Mouse (Mus musculus) left cerebral cortex, adult 8-10 months (tissue): Measurements from ENCODE around the gene Sf1. TPM values are rescaled to one million over a fixed set of nuclear protein-coding genes. Genes with fewer than 3 reads are reported as not detected.

ENCODE experiments used
- DNase-seq, 2 experiments: peaks; one replicate each; pipeline ENCODE4 v3.0.0; 2022; ENCODE audit warnings: low spot score in 2 of 2
- total RNA-seq, 4 experiments: library from RNA; stranded (reverse); gene quantifications; 2 replicates each; pipeline ENCODE4 v1.2.4; 2022

Gene Sf1
- total RNA-seq, result 100 to 1,000 TPM; 164 to 203 (median 187) TPM

DNA sequence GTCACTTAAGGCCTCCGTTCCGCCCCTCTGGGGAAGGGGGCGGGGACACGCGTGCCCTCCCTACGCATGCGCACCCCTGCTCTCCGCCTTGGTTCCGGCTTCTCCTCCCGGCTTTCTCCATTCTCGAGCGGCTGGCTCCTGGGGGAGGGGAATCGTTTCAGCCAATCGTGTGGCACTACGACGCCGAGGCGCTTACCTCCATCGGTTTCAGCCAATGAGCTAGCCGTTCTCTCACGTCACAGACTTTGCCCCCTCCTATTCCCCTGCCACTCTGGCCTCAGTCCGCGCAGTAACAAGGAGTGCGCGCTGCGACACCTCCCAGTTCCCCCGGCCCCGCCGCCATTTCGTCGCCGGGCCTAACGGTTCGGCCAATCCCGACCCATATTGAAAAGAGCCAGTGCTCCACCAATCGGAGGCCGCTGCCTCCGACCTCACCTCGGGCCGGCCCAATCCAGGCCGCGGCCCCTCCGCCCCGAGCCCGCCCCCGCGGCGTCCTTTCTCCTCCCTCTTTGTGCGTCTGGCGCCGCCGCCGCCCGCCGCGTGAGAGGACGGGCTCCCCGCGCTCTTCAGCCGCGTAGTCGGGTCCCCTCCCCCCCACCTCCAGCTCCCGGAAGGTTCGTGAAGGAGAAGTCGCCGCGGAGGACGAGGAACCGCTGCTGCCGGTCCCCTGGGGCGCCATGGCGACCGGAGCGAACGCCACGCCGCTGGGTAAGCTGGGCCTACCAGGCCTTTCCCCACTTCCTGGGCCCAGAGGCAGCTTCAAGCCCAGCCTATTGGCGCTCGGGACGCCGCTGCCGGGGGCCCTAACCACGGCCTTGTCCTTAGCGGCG is at the start of gene Sf1:
Sf1 (plus strand) TSS at position 280 of the 830 bp plus-strand sequence.
- DNase-seq, result peak; percentile 95 to 100

DNA sequence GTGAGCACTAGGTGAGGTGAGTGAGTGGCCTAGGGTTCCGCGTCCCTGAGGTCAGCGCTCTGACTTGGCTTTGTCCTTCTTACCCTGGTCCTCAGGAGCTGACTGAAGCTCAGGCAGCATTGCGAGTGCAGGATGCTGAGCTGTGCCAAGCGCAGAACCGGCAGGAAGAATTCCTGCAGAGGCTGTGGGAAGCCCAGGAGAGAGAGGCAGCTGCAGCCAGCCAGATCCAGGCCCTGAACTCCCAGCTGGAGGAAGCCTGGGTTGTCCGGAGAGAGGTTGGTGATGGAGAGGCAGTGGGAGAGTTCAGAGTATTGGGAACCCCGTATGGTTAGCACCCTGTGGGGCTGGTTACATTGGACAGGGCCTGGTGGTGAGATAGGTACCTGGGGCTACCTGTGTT is 49.7 kb upstream of the Sf1 start:
- DNase-seq, result no peak

DNA sequence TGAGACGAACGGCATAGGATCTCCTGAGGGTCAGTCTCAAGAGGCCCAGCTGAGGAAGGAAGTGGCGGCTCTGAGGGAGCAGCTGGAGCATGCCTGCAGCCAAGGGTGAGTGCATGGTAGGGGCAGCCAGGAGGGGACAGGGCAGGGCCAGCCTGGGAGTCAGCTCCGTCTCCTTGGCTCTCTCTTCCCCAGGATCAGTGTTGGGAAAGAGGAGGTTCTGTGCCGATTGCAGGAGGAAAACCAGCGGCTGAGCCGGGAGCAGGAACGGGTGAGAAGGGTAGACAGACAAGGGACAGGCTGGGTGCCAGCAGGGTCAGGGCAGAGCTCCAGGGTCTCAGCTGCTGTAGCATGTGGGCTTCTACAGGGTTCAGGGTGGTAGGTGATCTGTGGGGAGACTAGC is 49.0 kb upstream of the Sf1 start:
- no peak for DNase-seq

DNA sequence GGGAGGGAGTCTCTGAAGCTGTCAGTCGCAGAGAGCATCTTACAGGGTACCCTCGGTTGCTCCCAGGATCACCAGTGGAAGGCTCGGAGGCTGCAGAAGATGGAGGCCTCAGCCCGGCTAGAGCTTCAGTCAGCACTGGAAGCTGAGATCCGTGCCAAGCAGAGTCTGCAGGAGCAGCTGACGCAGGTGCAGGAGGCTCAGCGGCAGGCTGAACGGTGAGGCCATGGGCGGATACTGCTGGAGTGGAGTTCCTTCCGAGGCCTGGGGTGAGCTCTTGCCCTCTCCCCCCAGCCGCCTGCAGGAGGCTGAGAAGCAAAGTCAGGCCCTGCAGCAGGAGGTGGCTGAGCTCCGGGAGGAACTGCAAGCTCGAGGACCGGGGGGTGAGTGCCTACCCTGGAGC is 47.9 kb upstream of the Sf1 start:
- no peak for DNase-seq

DNA sequence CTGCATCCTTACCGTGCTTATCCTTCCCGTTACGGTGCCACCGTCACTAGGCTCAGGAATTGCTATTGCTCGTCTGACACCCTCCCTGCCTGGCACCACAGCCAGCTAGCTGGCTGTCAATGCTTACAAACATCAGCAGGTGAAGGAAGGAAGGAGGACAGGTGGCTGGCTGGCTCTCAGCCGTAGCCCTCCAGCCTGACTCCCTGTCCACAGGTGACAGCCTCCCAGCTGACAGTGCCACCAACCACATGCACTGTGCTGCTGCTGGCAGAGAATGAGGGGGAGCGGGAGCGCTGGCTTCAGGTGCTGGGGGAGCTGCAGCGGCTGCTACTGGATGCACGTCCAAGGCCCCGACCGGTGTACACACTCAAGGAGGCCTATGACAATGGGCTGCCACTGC is 45.3 kb upstream of the Sf1 start:
- no peak for DNase-seq

DNA sequence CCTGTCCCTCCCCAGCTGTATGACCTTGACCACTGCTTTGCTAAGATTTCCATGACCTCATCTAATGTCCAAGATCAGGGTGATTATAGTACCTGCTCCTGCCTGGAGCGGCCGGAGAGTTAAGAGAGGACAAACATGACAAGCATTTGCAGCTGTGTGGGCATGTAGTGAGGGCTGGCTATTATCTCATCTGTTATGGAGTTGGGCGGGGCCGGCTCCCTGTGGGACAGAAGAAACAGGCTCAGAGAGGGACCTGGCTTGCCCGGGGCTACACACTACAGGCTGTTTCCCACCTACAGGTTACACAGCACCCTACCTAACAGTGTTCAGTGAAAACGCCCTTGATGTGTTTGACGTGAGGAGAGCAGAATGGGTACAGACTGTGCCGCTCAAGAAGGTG is 42.1 kb upstream of the Sf1 start:
- no peak for DNase-seq

DNA sequence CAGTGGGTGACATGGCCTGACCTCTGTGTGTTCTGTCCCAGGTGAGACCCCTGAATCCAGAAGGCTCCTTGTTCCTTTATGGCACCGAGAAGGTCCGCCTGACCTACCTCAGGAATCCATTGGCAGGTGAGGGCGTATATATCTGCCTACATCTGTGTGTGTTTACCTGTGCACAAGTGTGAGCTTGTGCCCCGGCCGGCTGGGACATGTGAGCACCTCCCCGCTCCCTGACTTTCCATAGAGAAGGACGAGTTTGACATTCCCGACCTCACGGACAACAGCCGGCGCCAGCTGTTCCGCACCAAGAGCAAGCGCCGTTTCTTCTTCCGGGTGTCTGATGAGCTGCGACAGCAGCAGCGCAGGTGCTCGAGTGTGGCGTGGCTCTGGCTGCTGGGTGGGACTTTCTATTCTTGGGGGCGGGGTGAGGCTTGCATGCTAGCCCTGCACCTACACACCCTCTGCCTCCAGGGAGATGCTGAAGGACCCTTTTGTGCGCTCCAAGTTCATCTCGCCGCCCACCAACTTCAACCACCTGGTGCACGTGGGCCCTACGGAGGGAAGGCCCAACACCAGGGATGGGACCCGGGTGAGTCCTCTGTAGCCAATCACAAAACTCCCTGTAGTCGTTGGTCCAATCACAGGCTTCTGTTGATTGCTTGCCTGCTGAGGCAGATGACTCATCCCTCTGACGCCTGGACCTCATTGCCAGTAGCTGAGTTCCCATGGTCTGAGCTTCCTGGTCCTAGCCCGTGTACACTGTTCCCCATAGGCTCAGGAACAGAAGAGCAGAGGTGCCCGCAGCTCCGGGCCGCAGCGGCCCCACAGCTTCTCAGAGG is 41.5 kb upstream of the Sf1 start:
- DNase-seq, result no peak

DNA sequence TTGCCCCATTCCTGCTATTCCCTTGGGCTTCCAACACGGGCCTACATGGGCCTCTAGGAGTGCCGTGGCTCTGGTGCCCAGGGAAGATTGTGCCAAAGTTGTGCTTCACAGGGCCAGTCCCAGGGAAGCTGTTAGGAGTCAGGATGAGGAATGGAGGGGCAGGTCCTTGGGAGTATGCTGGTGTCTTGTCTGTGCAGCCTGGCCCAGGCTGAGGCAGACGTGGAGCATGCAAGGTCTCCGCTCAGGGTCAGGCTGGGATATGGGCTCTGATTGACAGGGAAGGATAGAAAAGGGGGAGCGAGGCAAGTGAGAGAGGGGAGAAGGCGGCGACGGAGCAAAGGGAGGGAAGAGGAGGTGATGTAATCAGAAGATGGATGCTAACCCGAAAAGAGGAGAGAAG is 38.7 kb upstream of the Sf1 start:
- DNase-seq, result no peak

DNA sequence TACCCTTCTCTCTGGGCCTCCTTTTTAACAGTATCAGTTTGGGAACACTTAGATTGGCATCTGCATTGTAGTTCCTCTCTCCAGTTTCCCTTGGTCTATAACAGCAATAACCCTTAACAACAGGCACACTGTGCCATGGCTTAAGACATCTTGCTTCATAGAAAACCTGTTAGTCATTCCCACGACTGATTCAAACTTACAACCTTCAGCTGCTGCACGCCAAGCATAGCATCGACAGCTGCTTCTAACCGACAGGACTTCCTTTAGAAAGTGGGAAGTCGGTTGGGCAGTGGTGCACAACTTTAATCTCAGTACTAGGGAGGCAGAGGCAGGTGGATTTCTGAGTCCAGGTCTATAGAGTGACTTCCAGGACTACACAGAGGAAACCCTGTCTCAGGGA is 32.3 kb upstream of the Sf1 start:
- no peak for DNase-seq

DNA sequence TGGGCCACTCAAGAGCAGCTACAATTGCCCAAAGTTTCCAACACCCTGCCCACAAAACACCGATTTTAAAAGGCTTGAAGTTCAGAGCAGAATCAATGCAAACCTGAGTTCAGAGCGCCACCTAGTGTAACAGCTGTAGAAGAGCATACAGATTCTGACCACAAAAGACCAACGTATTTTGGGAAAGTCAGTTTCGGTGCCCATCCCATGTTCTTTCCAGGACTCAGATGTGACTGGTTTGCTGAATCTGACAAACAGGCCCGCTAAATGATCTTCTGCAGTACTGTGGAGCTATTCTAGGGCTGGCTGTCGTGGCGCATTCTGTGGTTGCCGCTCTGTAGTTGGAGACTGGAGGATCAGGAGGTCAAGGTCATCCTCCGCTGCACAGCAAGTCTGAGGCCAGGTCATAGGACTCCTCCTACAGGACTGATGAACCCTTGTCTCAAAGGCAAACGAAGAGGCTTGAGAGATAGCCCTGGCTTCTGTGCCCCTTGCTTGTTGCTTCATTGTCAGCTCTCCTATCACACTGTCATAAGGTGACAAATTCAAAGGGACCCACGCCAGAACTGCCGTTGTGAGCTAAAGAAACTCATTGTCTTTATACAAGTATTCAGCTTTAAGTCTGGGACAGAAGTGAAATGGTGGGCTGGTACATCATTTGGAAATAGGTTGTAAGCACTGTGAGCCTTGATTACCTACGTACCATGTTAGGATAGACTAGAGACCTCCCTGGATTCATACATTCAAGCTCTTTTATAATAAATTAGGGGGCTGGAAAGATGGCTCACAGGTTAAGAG is 31.6 kb upstream of the Sf1 start:
- no peak for DNase-seq

DNA sequence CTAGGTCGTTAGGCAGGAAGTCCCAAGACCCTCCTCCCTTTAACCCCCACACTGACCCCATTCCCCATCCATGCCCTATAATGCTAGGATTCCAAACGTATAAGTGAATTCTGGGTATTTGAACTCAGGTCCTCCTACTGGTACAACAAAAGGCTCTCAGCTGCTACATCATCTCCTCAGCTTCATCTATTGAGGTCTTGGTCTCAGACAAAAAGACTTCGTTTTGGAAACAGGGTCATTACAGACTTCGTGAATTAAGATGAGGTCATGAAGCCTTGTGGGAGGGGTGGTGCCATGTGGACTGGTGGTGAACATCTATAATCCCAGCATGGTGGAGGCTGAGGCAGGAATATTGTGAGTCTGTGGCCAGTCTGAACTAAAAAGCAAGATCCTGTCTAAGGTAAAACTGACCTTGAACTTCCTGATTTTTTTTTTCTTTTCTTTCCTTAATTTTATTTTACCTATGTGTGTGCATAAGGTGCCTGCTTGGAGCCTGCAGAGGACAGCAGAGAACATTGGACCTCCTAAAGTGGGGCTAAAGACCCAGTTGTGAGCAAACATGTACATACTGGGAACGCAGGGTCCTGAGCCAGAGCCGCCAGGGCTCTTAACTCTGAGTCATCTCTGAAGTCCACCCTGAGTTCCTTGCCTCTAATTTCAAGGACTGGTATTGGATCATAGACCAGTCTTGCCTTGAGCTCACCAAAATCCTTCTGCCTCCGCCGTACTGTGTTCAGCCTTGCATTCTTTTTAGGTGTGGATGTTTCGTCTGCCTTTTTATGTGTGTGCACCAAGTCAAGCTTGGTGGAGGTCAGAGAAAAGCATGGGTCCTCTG is 29.5 kb upstream of the Sf1 start:
- DNase-seq, result no peak

DNA sequence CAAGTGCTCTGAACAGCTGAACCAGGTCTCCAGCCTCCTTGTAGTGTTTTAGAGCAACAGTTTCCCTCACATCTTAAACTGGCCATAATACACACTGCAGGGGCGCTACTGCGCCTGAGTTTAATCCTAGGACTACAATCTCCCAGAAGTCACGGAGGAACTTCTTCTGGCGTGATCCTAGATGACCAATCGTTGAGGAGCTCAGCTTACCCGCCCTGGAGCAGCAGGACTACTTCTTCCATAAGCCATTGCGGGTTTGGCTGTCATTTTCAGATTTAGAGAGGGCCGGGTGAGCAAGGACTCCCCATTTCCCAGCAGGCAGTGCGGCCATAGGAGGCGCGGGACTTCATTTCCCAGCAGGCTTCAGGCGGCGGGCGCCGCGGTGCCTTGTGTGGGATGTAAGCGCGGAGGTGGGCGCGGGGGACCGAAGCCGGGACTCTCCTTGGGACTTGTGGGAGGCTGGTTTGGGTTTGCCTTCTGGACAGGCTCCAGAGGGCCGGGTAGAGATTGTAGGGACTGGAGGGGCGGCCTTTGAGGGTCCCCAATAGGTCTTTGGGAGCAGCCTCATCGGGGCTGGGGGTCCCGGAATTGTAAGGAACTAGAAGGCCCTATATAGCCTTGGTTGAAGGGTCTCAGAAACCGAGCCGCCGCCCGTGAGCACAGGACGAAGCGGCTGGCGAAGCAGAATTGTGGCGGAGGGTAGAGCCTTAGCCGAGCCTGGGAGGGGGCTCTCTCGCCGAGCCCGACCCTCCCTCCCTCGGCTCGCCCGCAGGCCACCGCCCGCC is 28.6 kb upstream of the Sf1 start, which contains the start of gene Men1:
Men1 (plus strand) TSS at position 307 of the 785 bp plus-strand sequence.
- peak; percentile 89 to 97 for DNase-seq

DNA sequence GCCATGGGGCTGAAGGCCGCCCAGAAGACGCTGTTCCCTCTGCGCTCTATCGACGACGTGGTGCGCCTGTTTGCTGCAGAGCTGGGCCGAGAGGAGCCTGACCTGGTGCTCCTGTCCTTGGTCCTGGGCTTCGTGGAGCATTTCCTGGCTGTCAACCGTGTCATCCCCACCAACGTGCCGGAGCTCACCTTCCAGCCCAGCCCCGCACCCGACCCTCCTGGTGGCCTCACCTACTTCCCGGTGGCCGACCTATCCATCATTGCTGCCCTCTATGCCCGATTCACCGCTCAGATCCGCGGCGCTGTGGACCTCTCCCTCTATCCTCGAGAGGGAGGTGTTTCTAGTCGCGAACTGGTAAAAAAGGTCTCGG is 28.0 kb upstream of the Sf1 start:
- DNase-seq, result no peak

DNA sequence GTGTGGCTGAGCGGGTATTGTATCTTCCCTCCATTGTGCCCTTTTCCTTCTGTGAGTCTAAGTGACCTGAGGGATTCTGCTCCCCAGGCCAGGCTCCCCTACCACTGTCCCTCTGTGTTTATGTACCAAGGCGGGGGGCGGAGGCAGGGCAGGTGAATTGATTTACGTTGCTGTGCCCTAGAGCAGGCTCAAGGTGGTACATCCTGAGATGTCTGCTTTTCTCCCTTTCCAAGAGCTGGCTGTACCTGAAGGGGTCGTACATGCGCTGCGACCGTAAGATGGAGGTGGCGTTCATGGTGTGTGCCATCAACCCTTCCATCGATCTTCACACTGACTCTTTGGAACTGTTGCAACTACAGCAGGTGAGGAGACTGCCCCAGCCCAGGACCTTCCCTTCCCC is 26.6 kb upstream of the Sf1 start:
- DNase-seq, result no peak

DNA sequence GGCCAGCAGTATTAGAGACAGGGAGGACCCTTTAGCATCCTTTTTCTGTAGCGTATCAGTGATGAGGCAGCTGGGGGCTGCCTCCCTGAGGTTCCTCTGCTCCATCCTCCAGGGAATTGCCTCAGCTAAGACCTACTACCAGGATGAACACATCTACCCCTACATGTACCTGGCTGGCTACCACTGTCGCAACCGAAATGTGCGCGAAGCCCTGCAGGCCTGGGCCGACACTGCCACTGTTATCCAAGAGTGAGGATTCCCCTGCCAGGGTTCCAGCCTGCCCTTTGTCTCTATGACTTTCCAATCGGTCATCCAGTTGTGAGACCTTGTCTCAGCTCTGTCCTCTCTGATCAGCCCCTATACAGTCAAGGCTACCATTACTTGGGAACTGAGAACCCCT is 25.3 kb upstream of the Sf1 start:
- no peak for DNase-seq

DNA sequence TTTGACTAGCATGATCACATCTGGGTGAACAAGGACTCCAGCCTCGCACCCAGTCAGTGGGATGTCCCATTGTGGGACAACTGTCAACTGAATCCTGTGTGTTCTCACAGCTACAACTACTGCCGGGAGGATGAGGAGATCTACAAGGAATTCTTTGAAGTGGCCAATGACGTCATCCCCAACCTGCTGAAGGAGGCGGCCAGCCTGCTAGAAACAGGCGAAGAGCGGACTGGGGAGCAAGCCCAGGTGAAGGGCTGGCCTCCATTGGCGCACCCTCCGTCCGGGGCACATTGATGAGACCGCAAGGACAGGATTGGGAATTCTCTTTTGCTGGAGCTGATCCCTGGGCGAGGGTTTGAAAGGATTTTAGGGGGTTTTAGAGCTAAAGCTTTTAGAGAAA is 24.8 kb upstream of the Sf1 start:
- no peak for DNase-seq

DNA sequence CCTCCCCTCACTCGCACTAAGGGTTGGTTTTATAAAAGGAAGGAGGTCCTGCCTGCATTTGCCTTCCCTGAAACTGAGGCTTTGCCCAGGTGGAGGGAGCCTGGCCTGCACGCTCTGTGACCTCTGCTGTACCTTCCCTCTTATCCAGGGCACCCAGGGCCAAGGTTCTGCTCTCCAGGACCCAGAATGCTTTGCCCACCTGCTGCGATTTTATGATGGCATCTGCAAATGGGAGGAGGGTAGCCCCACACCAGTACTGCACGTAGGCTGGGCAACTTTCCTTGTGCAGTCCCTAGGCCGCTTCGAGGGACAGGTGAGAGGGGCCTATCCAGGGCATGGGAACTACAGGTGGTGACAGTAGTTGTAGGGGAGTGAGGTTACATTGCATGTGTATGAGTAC is 24.3 kb upstream of the Sf1 start:
- DNase-seq, result no peak

DNA sequence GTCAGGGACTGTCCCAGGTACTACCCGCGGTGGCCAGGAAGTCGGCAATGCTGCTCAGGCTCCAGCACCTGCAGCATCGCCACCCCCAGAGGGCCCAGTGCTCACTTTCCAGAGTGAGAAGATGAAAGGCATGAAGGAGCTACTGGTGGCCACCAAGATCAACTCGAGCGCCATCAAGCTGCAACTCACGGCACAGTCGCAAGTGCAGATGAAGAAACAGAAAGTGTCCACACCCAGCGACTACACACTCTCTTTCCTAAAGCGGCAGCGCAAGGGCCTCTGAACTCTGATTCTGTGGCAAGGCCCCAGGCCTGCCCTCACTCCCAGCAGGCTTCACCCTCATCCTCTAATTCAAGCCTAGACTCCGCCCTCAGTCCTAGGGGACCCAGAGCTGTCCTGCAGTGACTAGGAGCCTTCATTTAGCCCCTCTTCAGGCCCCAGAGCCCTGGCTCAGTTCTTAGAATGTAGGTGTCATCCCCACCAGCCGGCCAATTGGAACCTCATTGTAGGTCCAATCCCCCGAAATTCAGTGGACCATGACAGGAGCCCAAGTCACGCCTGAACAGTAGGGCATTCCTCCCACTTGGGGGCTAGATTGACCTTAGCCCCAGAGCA is 23.5 kb upstream of the Sf1 start:
- DNase-seq, result no peak

DNA sequence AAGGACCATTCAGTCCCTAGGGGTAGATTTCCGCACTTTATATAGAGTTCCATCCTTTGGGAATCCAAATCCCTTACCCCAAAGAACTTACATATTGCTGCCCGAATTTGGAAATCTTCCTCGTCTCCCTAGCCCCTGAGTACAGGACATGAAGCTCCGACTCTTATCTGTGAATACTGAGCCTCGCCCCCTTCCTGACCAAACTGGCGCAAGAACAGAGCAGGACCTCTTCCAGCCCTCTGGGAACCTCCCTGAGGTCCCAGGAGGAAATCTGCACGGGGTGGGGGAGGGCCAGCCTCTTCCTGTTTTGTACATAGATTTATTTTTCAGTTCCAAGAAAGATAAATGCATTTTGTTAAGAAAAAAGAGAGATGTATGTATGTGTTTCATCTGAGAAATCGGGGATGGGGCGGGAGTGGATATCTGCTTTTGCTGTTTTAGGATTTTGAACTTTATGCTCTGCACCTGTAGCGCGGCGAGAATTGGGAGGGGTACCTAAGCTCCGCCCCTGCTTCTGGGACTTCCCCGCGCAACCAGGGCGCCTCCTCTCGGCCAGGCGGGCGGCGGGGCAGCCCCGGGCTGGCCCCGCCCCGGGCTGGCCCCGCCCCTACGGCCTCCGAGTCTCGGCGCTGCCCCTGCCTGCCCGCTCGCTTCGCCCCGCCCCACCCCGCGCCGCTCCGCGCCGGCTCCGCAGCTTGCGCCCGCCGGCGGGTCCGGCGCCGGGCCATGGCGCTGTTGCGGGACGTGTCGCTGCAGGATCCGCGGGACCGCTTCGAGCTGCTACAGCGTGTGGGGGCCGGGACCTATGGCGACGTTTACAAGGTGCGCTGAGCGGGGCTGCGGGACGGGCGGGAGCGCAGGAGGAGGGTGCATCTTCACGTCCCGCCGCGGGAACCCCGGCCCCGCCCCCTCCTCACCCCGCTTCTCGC is 22.7 kb upstream of the Sf1 start, which contains the start of gene Map4k2:
Map4k2 (plus strand) TSS at position 612 of the 929 bp plus-strand sequence.
- peak; percentile 54 to 66 for DNase-seq
